Comparison of ENCODE assay signal across 22 mouse cellular contexts in the genomic region with DNA sequence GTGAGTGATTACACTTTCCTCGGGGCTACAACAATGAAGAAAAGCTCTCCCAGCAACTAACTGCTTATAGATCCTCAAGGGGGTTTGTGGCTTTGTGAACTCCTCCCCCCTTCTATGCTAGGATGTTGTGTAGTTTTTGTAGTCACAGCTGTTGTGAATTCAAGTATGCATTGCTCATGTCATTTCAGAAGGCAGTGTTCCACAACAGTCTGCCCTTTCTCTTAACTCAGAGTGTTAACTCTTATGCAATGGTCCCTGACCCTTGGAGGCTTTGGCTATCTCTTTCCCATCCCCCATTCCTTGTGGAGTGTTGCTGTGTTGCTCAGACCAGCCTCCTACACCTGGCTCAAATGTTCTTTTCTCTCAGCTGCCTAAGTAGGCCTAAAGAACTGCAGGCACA. TPM values are rescaled to one million over a fixed set of nuclear protein-coding genes. Genes with fewer than 3 reads are reported as not detected.
"Had no signal": no experiment of that assay in that cellular context is flagged by ENCODE, and none has a peak within 500 bp of the region (broad histone marks: within the 10 kb centered on the region; RNA-seq: fewer than 3 reads in every experiment).

No protein-coding gene starts in this region.

- H3K4me2 ChIP-seq: kidney, embryonic 15.5 days; limb, embryonic 15.5 days; liver, embryonic 15.5 days; lung, embryonic 15.5 days; midbrain, embryonic 11.5 days; midbrain, embryonic 15.5 days; neural tube, embryonic 13.5 days had no signal

- H3K4me1 ChIP-seq: kidney, embryonic 15.5 days; limb, embryonic 15.5 days; lung, embryonic 15.5 days; midbrain, embryonic 15.5 days; neural tube, embryonic 13.5 days had no signal

- H3K27me3 ChIP-seq: kidney, embryonic 15.5 days; limb, embryonic 15.5 days; liver, embryonic 15.5 days; lung, embryonic 15.5 days; megakaryocyte, embryonic 14.5 days; midbrain, embryonic 15.5 days; neural tube, embryonic 13.5 days had no signal

- DNase-seq: kidney, adult 2 months; kidney, postnatal 14 days; lung, postnatal 4 days; right cerebral cortex, postnatal 25 days; thymus, postnatal 4 days had no signal

- ATAC-seq: midbrain, embryonic 15.5 days had no signal

- H3K27ac ChIP-seq: kidney, embryonic 15.5 days; left cerebral cortex, adult 2 months; limb, embryonic 15.5 days; liver, embryonic 15.5 days; lung, embryonic 15.5 days; midbrain, embryonic 15.5 days; neural tube, embryonic 13.5 days; stomach, postnatal 0 days had no signal

- H3K9ac ChIP-seq: kidney, embryonic 15.5 days; limb, embryonic 15.5 days; liver, embryonic 15.5 days; lung, embryonic 15.5 days; midbrain, embryonic 15.5 days; neural tube, embryonic 13.5 days had no signal

- H3K9me3 ChIP-seq: kidney, embryonic 15.5 days; limb, embryonic 15.5 days; liver, embryonic 15.5 days; lung, embryonic 15.5 days; megakaryocyte, embryonic 14.5 days; midbrain, embryonic 15.5 days; neural tube, embryonic 13.5 days had no signal

- H3K4me3 ChIP-seq: kidney, embryonic 15.5 days; left cerebral cortex, adult 2 months; limb, embryonic 15.5 days; liver, embryonic 15.5 days; lung, embryonic 15.5 days; megakaryocyte, embryonic 14.5 days; midbrain, embryonic 15.5 days; neural tube, embryonic 13.5 days had no signal

RNA-seq across cellular contexts. Expression of a gene that starts 56.7 kb away (rescaled TPM):
- total RNA-seq: layer of hippocampus, adult 8-10 months; layer of hippocampus, postnatal 25 days; left cerebral cortex, adult 2 months; left cerebral cortex, postnatal 25 days; monocyte, adult 5-6 weeks had no signal
- polyA plus RNA-seq: kidney, adult 2 months; kidney, embryonic 15.5 days; large intestine, adult 2 months; limb, embryonic 11.5 days; limb, embryonic 15.5 days; liver, embryonic 15.5 days; lung, embryonic 15.5 days; midbrain, embryonic 11.5 days; midbrain, embryonic 15.5 days; neural tube, embryonic 13.5 days; small intestine, adult 2 months had no signal
